Mouse (Mus musculus) macrophage (primary cell): ENCODE data around the gene Tpcn1. TPM values are rescaled to one million over a fixed set of nuclear protein-coding genes. Genes with fewer than 3 reads are reported as not detected.
A peak's percentile ranks its signal among the peaks of the same experiment; 100 is the strongest.

ENCODE experiments used
- H3K27ac ChIP-seq: fragments of 350-480 bp; formaldehyde crosslinking; 2 replicates; pipeline ENCODE4 v1.9.0; 2021
- H3K36me3 ChIP-seq: fragments of 350-480 bp; formaldehyde crosslinking; 2 replicates; pipeline ENCODE4 v1.9.0; 2021; ENCODE audit errors: inconsistent target
- H3K4me3 ChIP-seq: fragments of 350-480 bp; formaldehyde crosslinking; 2 replicates; pipeline ENCODE4 v1.9.0; 2021; ENCODE audit errors: inconsistent target
- H3K79me2 ChIP-seq: fragments of 350-480 bp; formaldehyde crosslinking; 2 replicates; pipeline ENCODE4 v1.9.0; 2021; ENCODE audit errors: inconsistent target
- WGBS: methylation state at CpG from one replicate; pipeline ENCODE4 v1.1.7; 2026; ENCODE audit warnings: inconsistent platforms; ENCODE audit not compliant: missing documents; 5-methylcytosine and 5-hydroxymethylcytosine counted together
- polyA plus RNA-seq: library from polyadenylated mRNA; stranded (reverse); fragments of 250-400 nt; gene quantifications from 3 replicates; pipeline ENCODE4 v1.2.4, GENCODE M21; 2018; ENCODE audit warnings: inconsistent platforms

The Tpcn1 gene
- polyA plus RNA-seq, 1 experiment from 2014 or later = 96.0 TPM

DNA sequence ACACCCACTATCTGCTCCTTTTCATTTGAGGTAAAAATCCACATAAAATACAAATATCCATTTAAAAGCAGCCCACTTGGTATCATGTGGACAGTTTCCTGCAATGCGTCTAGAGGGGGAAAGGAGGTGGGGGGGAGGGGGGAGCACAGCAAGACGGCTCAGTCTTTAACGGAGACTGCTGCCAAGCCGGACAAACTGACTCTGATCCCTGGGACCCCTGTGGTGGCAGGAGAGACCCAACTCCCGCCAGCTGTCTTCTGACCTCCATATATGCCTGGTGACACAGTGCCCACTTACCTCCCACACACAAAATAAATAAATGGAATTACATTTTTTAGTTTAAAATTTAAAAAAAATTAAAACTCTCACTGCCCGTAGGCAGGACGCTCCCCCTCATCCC, 15.0 kb upstream of the Tpcn1 start:
- Histone ChIP-seq H3K36me3 (no peaks in the 10 kb centered on the region), H3K27ac (no peak overlapping the region), H3K79me2 (no peaks in the 10 kb centered on the region), H3K4me3 (no peak overlapping the region)
- WGBS = 93% methylated on average over 6 of the region's 7 CpGs

DNA sequence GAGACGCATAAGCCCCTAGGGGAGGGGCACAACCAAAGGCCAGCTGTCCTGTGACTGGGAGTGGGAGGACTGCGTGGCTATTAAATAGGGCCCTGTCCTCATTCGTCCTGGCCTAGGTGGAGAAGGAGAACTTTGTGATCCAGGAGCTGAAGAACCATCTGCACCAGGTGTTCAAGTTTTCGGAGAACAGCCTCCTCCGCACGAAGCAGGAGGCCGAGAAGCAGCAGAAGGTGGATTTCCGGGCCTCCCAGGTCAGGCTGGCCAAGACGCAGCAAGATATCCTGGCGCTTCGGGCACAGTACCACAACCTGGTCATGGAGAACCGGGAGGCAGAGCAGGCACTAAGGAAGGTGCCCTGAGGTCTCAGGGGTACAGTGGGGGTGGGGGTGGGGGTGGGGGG, 13.7 kb upstream of the Tpcn1 start:
- Histone ChIP-seq H3K36me3 (no peaks in the 10 kb centered on the region), H3K4me3 (no peak overlapping the region), H3K79me2 (no peaks in the 10 kb centered on the region), H3K27ac (no peak overlapping the region)
- 97% methylated on average over 11 of the region's 12 CpGs for WGBS

DNA sequence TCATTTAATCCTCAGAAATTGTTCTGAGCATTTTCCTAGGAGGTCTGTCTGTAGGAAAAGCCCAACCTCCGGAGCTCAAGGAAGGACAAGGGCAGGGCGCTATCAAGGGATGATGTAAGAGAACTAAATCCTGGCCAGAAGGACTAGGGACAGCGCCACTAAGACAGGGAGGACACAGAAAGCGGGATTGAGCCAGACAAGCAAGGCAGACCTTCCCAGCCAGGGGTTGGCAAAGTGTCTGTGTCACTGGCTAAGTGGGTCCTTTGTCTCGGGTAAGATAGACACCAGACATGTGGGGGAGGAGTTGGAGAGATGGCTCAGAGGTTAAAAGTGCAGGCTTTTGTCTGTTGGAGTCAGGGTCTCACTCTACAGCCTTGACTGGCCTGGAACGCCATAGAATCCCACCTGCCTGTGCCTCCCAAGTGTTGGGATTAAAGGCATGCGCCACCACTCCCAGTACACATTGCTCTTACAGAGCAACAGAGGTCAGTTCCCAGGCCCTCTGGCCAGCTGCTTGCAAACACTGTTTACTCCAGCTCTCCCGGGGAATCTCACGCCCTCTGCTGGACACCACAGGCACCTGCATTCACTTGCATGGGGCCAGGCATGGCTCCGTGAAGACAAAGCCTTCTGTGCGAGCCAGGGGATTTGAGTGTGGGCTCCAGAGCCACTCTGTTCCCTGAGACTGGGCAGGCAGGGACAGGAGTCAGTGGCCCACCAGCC, 12.6 kb upstream of the Tpcn1 start:
- Histone ChIP-seq H3K4me3 (no peak overlapping the region), H3K79me2 (no peaks in the 10 kb centered on the region), H3K27ac (no peak overlapping the region), H3K36me3 (no peaks in the 10 kb centered on the region)
- WGBS = 82% methylated on average over 11 of the region's 11 CpGs

DNA sequence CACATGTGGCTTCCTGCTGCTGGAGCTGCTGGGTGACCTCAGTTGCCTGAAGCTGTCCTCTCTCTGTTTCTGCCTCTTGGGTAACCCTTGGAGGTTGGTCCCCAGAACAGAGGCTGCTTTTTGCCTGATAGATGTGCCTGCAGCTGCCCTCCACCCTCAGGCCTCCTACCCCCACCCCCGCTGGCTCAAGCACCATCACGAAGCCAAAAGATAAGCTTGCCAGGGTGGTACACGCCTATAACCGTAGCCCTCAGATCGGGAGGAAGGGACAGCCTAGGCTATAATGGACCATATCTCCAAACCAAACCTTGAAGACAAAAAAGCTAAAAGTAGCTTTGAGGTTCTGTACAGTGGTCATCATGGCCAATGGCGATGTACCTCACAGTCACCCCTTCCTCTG, 11.2 kb upstream of the Tpcn1 start:
- Histone ChIP-seq H3K4me3 (no peak overlapping the region), H3K36me3 (no peaks in the 10 kb centered on the region), H3K79me2 (no peaks in the 10 kb centered on the region), H3K27ac (no peak overlapping the region)
- 88% methylated on average over 6 of the region's 6 CpGs for WGBS

DNA sequence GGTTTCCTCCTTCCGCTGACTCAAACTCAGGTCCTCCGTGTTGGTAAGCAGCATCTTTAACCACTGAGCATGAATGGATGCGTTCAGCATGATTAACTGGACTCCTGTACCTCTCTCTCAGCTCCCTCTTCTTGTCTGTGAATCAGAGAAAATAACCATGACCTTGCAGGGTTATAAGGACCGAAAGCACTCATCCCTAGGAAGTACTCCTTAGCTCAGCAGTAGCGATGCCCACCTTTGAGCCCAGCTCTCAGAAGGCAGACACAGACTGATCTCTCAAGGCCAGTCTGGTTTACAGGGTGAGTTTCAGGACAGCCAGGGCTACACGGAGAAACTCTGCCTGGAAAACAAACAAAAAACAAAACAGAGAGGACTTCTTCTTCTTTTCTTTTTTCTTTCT, 6.0 kb upstream of the Tpcn1 start:
- Histone ChIP-seq H3K36me3 (no peaks in the 10 kb centered on the region), H3K4me3 (no peak overlapping the region), H3K79me2 (no peaks in the 10 kb centered on the region), H3K27ac (no peak overlapping the region)
- 95% methylated on average over 5 of the region's 6 CpGs for WGBS

DNA sequence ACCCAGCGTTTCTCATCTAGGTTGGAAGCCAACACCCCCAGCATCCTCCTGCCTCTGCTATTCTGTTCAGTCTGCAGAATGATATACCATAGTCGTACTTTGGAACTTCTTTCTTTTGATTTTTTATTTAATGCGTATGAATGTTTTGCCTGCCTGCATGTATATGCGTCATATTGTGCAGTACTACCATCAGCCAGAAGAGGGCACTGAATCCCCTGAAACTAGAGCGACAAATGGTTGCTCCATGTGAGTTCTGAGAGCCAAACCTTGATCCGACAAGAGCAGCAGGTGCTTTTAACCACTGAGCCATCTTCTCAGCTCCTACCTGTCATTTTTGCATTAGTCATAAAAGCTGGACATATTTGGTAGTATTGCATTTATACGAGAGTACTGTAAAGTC, 3.7 kb upstream of the Tpcn1 start:
- Histone ChIP-seq H3K27ac (no peak overlapping the region), H3K79me2 (peaks cover 11% of the 10 kb centered on the region; the same call in 1 of the 2 replicates), H3K4me3 (no peak overlapping the region), H3K36me3 (no peaks in the 10 kb centered on the region)
- 79% methylated on average over 6 of the region's 7 CpGs for WGBS

DNA sequence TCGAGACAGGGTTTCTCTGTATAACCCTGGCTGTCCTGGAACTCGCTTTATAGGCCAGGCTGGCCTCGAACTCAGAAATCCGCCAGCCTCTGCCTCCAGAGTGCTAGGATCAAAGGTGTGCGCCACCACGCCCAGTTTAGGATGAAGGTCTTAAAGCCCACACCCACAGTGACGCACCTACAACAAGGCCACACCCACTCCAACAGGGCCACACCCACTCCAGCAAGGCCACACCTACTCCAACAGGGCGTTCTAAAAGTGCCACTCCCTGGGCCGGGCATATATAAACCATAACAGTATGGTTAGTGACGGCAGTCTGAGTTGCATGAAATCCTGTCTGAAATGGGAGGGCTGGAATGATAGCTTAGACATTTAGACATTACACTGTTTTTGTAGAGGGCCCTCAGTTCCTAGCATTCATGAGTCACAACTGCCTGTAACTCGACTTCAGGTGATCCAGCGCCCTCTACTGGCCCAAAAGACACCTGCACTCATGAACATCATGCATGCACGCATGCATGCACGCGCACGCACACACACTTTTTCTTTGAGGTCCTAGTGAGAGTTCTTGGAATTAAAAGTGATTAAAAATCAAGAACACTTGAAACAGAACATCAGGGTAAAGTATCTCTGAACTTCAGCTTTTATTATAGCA, 2.0 kb upstream of the Tpcn1 start:
- Histone ChIP-seq H3K27ac (no peak overlapping the region), H3K79me2 (peaks cover 17% of the 10 kb centered on the region; the same call in 1 of the 2 replicates), H3K4me3 (no peak overlapping the region), H3K36me3 (no peaks in the 10 kb centered on the region)
- 84% methylated on average over 16 of the region's 16 CpGs for WGBS

DNA sequence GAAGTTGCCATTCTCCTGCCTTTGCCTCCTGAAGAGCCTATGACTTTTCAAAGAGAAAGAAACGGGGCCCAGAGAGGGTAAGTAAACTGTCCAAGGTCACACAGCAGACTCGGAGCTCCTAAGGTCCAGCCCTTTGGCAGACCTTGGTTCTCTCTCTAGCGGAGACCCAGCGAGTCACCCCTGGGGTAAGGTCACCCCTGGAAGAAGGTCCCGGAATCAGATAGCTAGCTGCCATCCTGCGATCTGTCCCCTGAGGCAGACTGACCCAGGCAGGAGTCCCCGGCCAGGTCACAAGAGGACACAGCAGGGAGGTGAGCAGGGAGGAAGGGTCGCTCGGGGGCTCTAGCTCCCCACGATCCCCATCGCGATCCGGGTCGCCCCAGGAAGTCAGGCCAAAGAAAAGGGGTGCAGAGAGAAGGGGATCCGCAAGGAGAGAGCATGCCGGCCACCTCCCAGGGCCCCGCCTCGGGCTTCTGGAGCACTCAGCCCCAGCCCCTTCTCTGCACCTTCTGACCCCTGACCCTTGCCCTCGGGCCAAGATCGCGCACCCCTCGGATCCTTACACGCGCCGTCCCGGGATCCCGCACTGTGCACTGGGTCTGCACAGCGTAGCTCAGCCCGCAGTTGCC, 419 bp downstream of the Tpcn1 start:
- WGBS = 2% methylated on average over 29 of the region's 29 CpGs
- peaks cover 18% of the 10 kb centered on the region; the same call in 1 of the 2 replicates for H3K36me3 ChIP-seq

DNA sequence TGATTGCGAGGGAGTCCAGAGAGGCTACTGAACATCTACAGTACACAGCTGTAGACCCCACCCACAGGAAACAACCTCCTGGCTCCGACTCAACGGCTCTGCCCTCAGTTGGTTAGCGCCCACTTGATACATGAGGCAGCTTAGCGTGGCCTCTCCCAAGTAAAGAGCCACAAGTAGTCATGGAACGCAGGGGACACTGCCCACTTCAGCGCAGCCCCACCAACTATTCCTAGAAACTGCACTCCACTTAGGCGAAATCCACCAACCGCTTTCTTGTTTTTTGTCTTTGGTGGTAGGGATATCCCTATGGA, 902 bp downstream of the Tpcn1 start:
- H3K27ac ChIP-seq = peak overlapping the region; percentile 40
- 19% methylated on average over 9 of the region's 9 CpGs for WGBS
- H3K36me3 ChIP-seq = peaks cover 22% of the 10 kb centered on the region; the same call in 1 of the 2 replicates
- H3K79me2 ChIP-seq = peaks cover 17% of the 10 kb centered on the region; the same call in 1 of the 2 replicates
- H3K4me3 ChIP-seq = peak overlapping the region; percentile 84

More for the DNA sequence above, 419 bp downstream of the Tpcn1 start:
- Histone ChIP-seq H3K4me3 (peak overlapping the region; percentile 84), H3K27ac (peak overlapping the region; percentile 40), H3K79me2 (peaks cover 17% of the 10 kb centered on the region; the same call in 1 of the 2 replicates)

DNA sequence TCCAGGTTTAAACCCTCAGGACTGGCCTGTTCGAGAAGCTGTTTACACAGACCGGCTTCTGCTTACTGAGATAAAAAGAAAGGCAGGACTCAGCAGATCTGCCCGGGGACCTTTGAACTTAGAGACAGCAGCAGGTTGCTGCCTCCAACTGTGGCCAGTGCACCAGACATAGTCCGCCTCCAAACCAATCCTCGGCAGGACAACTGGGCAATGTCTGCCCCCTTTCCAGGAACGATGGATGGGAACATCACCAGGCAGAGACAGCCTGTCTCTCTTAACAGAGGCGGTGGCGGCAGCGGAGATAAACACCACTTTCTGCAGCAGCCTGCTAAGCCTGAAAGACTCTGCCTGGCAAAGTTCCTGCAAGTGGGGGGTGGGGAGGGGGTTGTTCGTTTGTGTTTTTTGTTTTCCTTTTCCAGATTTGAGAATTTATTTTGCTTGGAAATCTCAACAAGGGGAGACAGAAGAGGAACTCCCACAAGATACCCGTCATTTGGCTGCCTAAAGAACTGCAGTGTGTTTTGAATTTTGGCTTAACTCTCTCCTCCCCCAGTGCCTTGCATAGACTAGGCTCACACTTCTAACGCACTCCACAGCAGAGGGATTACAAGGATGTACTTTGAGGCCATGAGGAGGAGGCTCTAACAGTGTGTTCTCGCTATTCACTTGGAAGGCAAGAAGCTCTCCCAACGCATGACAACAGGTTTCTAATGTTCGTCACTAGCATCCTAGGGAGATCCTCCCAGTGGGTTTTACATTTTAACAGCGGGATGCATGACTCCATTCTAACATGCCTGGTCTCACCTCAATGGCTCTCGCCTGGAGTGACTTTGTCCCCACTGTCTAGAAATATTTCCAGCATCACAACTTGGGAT, 1.5 kb downstream of the Tpcn1 start:
- 48% methylated on average over 15 of the region's 17 CpGs for WGBS
- H3K36me3 ChIP-seq = peaks cover 26% of the 10 kb centered on the region
- H3K27ac ChIP-seq = no peak overlapping the region
- H3K79me2 ChIP-seq = peaks cover 17% of the 10 kb centered on the region; the same call in 1 of the 2 replicates
- H3K4me3 ChIP-seq = peak overlapping the region; percentile 84

DNA sequence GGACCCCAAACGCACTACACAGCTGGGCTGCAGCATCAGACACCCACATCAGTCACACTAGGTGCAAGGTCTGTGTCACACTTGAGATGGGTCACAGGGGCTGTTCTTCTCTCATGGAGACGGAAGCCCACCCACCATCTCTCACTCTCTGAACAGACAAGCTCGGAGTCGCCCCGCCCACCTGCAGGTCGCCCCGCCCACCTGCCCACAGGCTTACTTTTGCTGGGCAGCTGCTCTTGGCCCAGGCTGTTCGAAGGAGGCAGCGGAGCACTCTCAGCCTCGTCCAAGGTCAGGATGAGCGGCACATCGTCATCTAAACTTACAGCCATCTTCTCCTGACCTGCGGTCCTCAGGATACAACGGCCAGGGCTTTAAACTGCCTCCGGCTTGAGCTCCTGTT, 3.5 kb downstream of the Tpcn1 start:
- Histone ChIP-seq H3K4me3 (no peak overlapping the region), H3K36me3 (peaks cover 31% of the 10 kb centered on the region), H3K79me2 (peaks cover 17% of the 10 kb centered on the region; the same call in 1 of the 2 replicates), H3K27ac (no peak overlapping the region)
- WGBS = 94% methylated on average over 14 of the region's 15 CpGs

DNA sequence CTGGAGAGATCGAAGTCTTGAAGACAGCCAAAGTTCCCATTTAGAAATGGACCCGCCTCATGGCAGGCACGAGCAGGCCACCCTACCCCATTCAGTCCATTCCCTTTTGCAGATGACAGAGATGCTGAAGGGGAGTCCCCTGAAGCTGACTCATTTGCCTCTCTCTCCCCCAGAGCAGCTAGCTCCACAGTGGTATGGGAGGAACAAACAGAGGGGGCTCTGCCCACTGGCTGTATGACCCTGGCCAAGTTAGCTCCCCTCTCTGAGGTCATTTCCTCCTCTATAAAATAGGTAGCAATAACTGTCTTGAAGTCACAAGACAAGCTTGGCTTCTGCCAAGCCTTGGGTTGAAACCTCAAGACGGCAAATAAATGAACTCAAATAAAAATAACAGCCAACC, 5.0 kb downstream of the Tpcn1 start:
- Histone ChIP-seq H3K36me3 (peaks cover 31% of the 10 kb centered on the region), H3K27ac (peak overlapping the region; percentile 1; the same call in 1 of the 2 replicates), H3K79me2 (peaks cover 17% of the 10 kb centered on the region; the same call in 1 of the 2 replicates), H3K4me3 (no peak overlapping the region)
- 92% methylated on average over 3 of the region's 4 CpGs for WGBS

DNA sequence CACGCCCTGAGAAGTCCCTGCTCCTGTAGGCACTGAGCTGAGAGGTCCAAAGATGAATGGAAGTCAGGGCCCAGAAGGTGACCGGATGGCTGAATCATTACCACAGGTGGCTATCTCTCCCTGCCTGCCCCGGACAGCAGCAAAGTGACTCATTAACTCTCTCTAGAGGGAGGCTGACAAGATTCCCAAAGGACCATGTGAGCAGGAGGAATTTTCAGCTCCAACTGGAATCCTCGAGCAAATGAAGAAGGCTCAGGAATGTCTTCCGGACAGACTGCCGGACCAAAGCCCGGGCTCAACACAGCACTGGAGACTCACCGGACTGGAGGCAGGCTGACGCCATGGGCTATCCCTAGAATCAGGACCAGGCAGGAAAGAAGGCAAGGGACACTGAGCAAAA, 6.5 kb downstream of the Tpcn1 start:
- WGBS = 97% methylated on average over 9 of the region's 9 CpGs
- peaks cover 4% of the 10 kb centered on the region; the same call in 1 of the 2 replicates for H3K79me2 ChIP-seq
- H3K36me3 ChIP-seq = peaks cover 31% of the 10 kb centered on the region
- H3K4me3 ChIP-seq = no peak overlapping the region
- no peak overlapping the region for H3K27ac ChIP-seq

DNA sequence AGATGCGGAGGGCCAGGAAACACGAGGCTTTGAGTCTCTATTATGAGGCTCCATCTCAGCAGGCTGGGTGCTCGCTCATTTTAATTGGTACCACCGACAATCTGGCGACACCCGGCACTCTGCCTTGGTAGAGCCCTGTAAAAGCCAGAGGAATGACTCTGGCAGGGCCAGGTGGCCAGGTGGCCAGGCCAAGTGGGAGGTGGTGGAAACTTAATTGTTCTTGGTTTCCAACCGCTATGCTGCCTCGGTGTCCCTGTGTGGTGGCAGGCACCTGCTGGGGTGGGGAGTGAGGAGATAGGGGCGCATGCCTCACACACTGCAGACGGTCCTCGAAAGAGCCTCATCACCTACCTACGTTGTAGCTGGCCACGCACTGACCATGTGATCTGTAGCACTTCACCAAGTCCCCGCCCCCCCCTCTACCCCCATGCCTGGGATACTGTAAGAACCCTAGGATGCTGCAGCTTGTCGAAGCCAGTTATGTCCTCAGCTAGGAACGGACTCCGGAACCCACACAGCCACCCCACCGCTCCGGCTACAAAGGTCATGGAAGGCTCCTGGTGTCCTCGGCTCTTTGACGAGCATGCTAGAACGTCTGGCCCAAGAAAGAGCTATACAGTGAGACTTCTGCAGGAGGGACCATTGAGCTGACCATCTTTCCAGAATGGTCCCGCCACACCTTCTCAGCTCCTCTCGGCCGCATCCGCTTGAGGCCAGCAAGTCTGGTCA, 8.4 kb downstream of the Tpcn1 start:
- WGBS = 94% methylated on average over 26 of the region's 26 CpGs
- H3K36me3 ChIP-seq = peaks cover 31% of the 10 kb centered on the region
- peaks cover 18% of the 10 kb centered on the region; the same call in 1 of the 2 replicates for H3K79me2 ChIP-seq
- H3K4me3 ChIP-seq = no peak overlapping the region
- H3K27ac ChIP-seq = no peak overlapping the region
